Mouse (Mus musculus): ENCODE data around the gene Olfr186.

GRCm38 (mm10) chr16:59045835-59046234 lies 15.7 kb upstream of the Olfr186 start:
- TF ChIP-seq CTCF (IDR thresholded peaks at IDR 0.05; ENCODE audit: extremely low read depth, insufficient read depth, insufficient read length, insufficient replicate concordance) (no peak), POLR2A (IDR thresholded peaks at IDR 0.05; ENCODE audit: low read depth, low read length) (no peak)

Measured in spleen, adult 2 months (tissue).